Mouse (Mus musculus) left cerebral cortex, adult 18-20 months (tissue): ENCODE measurements around the gene Psmd13. TPM values are rescaled to one million over a fixed set of nuclear protein-coding genes. Genes with fewer than 3 reads are reported as not detected.
"Not testable (repeated sequence)": the region's sequence is repeated elsewhere in the genome, so short reads cannot be mapped to it uniquely, and the experiment has no call there.

Source experiments
- DNase-seq, 2 experiments: peaks; one replicate each; pipeline ENCODE4 v3.0.0; 2021 to 2022; ENCODE audit warnings: low spot score in 2 of 2, mixed read lengths in 1 of 2
- total RNA-seq, 2 experiments: library from RNA; stranded (reverse); gene quantifications; 2 replicates each; pipeline ENCODE4 v1.2.3; 2021

The Psmd13 gene
- total RNA-seq, 2 experiments from 2014 or later: 110 to 114 TPM

- peak; percentile 74 to 82 for DNase-seq
Measured at GRCm38 (mm10) chr7:140855860-140856784, 25.6 kb upstream of the Psmd13 start, which contains the start of gene Gm45785. Gm45785 (minus strand) TSS chr7:140856331.

GRCm38 (mm10) chr7:140856785-140857549 is 24.8 kb upstream of the Psmd13 start, which contains the start of gene Ric8a:
Ric8a (plus strand) TSS chr7:140856957.
- DNase-seq: peak; percentile 87 to 93

GRCm38 (mm10) chr7:140857550-140858505 is 23.9 kb upstream of the Psmd13 start, which contains the start of gene Bet1l:
Bet1l (minus strand) TSS chr7:140857577.
- no peak for DNase-seq

DNA sequence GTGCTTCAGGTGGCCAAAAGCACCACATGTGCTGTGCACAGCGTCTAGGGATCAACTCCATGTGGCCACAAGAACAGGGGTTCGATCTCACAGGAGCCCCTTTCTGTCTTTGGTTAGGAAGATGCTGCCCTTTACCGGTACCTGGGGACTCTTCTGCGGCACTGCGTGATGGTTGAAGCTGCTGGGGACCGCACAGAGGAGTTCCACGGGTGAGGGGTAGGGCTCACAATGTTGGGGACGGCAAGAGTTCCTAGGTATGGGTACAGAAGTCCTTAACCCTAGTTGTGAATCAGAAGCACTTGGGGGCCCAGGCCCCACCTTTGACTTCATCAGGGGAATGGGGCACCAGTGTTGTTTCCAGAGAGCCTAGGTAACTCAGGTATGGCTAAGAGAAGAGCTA is 23.0 kb upstream of the Psmd13 start:
- DNase-seq: no peak

DNA sequence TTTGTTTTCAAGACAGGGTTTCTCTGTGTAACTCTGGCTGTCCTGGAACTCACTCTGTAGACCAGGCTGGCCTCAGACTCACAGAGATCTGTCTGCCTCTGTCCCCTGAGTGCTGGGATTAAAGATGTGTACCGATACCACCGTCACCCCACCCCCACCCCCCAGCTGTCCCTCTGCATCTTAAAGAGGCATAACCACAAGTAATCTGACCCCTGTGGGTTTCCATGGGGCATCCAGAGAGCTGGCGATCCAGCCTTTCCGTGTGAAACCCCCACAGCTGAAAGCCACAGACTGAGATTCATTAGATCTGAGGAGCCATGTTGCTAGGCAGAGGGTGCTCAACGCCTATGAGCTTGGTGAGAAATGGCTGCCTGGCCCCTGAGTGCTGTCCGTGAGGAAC is 21.8 kb upstream of the Psmd13 start:
- no peak for DNase-seq

GRCm38 (mm10) chr7:140860728-140861127 is 21.0 kb upstream of the Psmd13 start:
- no peak for DNase-seq

- DNase-seq: no peak
Measured at GRCm38 (mm10) chr7:140864761-140865160, 17.0 kb upstream of the Psmd13 start.

DNA sequence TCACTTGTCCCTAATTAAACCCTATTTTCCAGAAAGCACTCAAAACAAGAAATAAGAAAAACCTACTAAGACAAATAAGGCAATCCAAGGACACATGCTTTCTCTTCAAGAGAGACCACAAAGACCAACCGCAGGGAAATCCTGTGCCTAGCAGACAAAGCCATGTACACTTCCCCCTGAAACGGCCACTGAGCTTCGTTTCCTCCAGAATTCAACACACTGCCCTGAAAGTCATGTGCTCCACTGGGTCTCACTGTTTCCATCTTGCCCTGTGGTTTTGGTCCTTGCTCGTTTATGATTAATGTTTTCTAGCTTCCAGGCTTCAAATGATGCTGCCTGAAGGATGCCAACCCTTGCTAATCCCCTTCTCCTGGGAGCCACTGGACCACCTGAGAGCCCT is 7.5 kb upstream of the Psmd13 start:
- DNase-seq: no peak

- DNase-seq: no peak
Measured at GRCm38 (mm10) chr7:140877364-140877763, 4.4 kb upstream of the Psmd13 start.

- no peak for DNase-seq
Measured at GRCm38 (mm10) chr7:140879355-140879754, 2.4 kb upstream of the Psmd13 start.

DNA sequence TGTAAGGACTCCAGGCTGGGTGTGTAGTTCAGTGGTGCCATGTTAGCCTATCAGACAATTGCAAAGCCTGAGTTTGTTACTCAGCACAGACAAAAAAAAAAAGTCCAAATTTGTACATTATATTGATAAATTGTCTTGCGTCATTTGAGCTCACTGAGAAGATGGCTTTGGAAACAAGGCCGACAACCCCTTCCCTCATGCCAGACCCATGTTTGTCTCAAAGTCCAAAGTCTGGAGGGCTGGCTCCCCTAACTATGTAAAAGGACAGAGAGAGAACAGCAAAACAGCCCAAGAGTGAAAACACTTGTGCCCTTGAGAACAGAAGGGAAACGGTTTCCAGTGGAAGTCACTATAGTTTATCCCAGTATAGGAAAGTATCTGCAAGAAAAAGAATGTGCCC is 1.3 kb upstream of the Psmd13 start:
- DNase-seq: no peak

GRCm38 (mm10) chr7:140880865-140881515 is 778 bp upstream of the Psmd13 start:
- no peak for DNase-seq

DNA sequence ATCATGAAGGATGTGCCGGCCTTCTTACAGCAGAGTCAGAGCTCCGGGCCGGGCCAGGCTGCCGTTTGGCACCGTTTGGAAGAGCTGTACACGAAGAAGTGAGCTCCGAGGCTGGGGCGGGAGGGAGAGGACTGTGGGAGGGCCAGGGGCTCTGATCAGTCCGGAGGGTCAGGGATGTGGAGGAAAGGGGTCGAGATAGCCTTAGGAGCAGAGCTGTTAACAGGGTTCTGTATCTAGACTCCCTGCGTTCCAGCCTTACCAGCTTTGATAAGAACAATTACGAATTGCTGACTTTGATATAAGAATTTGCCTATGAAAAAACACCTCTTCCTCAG is 668 bp downstream of the Psmd13 start:
- DNase-seq: no peak

DNA sequence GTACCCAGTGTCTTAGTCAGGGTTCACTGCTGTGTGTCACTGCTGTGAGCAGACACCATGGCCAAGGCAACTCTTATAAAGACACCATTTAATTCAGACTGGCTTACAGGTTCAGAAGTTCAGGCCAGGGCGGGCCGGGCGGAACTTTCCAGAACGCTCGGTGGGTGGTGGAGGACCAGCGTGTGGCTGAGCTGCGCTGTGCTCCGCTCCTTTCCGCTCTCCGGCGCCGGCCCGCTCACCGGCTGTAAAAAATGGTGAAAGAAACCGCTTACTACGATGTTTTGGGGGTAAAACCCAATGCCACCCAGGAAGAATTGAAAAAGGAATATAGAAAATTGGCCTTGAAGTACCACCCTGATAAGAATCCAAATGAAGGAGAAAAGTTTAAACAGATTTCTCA is 8.9 kb downstream of the Psmd13 start:
- not testable (repeated sequence) for DNase-seq

- no peak for DNase-seq
Measured at GRCm38 (mm10) chr7:140894031-140894430, 12.3 kb downstream of the Psmd13 start.

- DNase-seq: no peak
Measured at GRCm38 (mm10) chr7:140894611-140895010, 12.8 kb downstream of the Psmd13 start.

- no peak for DNase-seq
Measured at GRCm38 (mm10) chr7:140897863-140898262, 16.1 kb downstream of the Psmd13 start.

- DNase-seq: no peak
Measured at GRCm38 (mm10) chr7:140899121-140899520, 17.4 kb downstream of the Psmd13 start.

DNA sequence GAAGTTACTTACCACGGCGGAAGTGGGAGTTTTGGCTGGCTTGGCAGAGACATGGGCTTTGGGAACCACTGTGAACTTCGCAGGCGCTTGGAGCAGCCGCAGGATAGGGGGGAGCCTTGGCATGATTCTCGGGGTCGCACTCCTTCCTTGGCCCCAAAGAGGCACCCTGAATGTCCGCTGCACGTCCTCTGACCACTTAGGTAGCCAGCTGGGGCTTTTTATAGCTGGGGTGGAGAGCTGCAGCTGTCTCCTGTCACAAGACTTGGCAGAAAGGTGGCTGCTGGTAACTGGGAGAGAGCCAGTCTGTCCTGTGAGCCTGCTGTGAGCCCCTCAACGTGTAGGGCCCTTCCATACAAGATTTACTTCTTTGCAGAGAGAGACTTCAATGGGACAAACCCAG is 18.5 kb downstream of the Psmd13 start, which contains the start of gene Cox8b:
Gene Cox8b, minus strand, starts transcription at position 227 of the 400 bp plus-strand sequence.
- no peak for DNase-seq
